Mouse (Mus musculus): ENCODE measurements around the gene Traf5. TPM values are rescaled to one million over a fixed set of nuclear protein-coding genes. Genes with fewer than 3 reads are reported as not detected.
A peak's percentile ranks its signal among the peaks of the same experiment; 100 is the strongest.

Gene Traf5
- total RNA-seq, 2 experiments from 2014 or later = 2.8 to 9.7 TPM

- peak; percentile 76 to 80 for DNase-seq (ENCODE audit: low spot score in 2 of 2)
Observed at GRCm38 (mm10) chr1:192092879-192093660, 711 bp upstream of the Traf5 start.

GRCm38 (mm10) chr1:192090689-192091567 lies 1.4 kb downstream of the Traf5 start:
- peak in 1 of 2 experiments; percentile 13 for DNase-seq (ENCODE audit: low spot score in 2 of 2)

- no peak for DNase-seq (ENCODE audit: low spot score in 2 of 2)
Observed at GRCm38 (mm10) chr1:192090281-192090680, 2.1 kb downstream of the Traf5 start.

- no peak for DNase-seq (ENCODE audit: low spot score in 2 of 2)
Observed at GRCm38 (mm10) chr1:192089208-192090166, 2.9 kb downstream of the Traf5 start.

- no peak for DNase-seq (ENCODE audit: low spot score in 2 of 2)
Observed at GRCm38 (mm10) chr1:192088011-192088410, 4.3 kb downstream of the Traf5 start.

GRCm38 (mm10) chr1:192087098-192087497 lies 5.3 kb downstream of the Traf5 start:
- no peak for DNase-seq (ENCODE audit: low spot score in 2 of 2)

GRCm38 (mm10) chr1:192086279-192087037 lies 5.9 kb downstream of the Traf5 start:
- no peak for DNase-seq (ENCODE audit: low spot score in 2 of 2)

GRCm38 (mm10) chr1:192085218-192085617 lies 7.1 kb downstream of the Traf5 start:
- no peak for DNase-seq (ENCODE audit: low spot score in 2 of 2)

- DNase-seq (ENCODE audit: low spot score in 2 of 2) = no peak
Observed at GRCm38 (mm10) chr1:192082646-192083045, 9.7 kb downstream of the Traf5 start.

- DNase-seq (ENCODE audit: low spot score in 2 of 2) = no peak
Observed at GRCm38 (mm10) chr1:192081129-192081528, 11.2 kb downstream of the Traf5 start.

GRCm38 (mm10) chr1:192079121-192079520 lies 13.2 kb downstream of the Traf5 start:
- no peak for DNase-seq (ENCODE audit: low spot score in 2 of 2)

- no peak for DNase-seq (ENCODE audit: low spot score in 2 of 2)
Observed at GRCm38 (mm10) chr1:192078406-192078805, 14.0 kb downstream of the Traf5 start.

- no peak for DNase-seq (ENCODE audit: low spot score in 2 of 2)
Observed at GRCm38 (mm10) chr1:192076796-192077535, 15.4 kb downstream of the Traf5 start.

- DNase-seq (ENCODE audit: low spot score in 2 of 2) = no peak
Observed at GRCm38 (mm10) chr1:192076101-192076500, 16.3 kb downstream of the Traf5 start.

- no peak for DNase-seq (ENCODE audit: low spot score in 2 of 2)
Observed at GRCm38 (mm10) chr1:192074824-192075223, 17.5 kb downstream of the Traf5 start.

- no peak for DNase-seq (ENCODE audit: low spot score in 2 of 2)
Observed at GRCm38 (mm10) chr1:192072426-192072825, 19.9 kb downstream of the Traf5 start.

- DNase-seq (ENCODE audit: low spot score in 2 of 2) = no peak
Observed at GRCm38 (mm10) chr1:192070618-192071051, 21.7 kb downstream of the Traf5 start.

- DNase-seq (ENCODE audit: low spot score in 2 of 2) = no peak
Observed at GRCm38 (mm10) chr1:192069971-192070591, 22.3 kb downstream of the Traf5 start.

GRCm38 (mm10) chr1:192068188-192068587 lies 24.2 kb downstream of the Traf5 start:
- DNase-seq (ENCODE audit: low spot score in 2 of 2) = no peak

Measured in adrenal gland, adult 18-20 months (tissue).